Mouse (Mus musculus): ENCODE results near the gene Cachd1.

Cachd1 gene

DNA sequence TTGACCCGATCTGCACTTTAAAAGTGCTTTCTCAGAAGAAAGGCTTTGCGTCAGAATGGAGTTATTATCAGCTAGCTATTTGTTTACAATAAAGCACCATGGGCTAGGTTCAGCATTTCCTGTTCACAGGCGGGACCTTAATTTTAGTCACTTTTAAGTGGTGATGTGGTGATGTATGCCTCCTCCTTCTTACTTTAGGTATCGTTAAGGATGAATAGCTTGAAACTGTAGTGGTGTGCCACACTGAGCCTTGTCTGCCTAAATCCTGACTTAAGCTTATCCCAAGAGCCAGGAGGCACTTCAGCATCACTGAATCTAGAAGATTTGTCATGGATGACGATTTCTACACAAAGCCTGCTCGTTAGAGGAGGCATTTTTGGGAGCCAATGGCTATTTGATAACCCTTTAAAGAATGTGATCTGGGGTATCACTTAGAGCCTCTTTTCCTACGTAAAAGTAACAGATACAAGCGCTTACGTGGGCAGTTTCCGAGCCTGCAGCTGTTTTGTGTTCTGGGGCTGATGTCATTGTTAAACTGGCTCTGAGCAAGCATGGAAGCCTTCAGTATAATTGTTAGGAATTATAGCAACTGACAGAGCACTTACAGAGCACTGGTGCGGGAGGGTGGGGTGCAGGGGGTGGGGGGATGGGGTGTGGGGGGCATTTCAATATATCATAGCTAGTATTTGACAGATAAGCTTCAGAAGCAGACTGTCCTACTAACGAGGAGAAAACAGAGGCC is 89.7 kb downstream of the Cachd1 start:
- DNase-seq (ENCODE audit: low spot score) = no peak

- DNase-seq (ENCODE audit: low spot score) = no peak
These were observed 100.9 kb downstream of the Cachd1 start for GRCm38 (mm10) chr4:100877351-100877750.

DNA sequence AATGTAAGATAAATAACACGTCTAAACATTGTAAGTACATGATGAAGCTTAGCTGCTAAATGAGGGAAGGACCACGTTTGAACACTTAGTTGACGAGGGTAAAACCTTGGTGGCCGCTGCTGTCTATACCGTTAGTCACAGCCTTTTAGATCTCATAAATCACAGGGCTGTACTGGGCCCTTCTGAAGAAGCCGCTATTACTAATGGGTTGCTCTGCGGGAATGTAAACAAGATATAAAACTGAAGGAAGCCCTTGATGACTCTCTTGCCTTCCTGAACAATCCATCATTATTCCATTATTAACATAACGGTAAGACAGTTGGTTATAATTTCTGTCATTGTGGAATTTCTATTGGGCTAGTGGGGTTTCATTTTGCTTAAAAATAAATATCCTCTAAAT is 102.9 kb downstream of the Cachd1 start:
- DNase-seq (ENCODE audit: low spot score) = no peak

GRCm38 (mm10) chr4:100880075-100880474 is 103.6 kb downstream of the Cachd1 start:
- no peak for DNase-seq (ENCODE audit: low spot score)

DNA sequence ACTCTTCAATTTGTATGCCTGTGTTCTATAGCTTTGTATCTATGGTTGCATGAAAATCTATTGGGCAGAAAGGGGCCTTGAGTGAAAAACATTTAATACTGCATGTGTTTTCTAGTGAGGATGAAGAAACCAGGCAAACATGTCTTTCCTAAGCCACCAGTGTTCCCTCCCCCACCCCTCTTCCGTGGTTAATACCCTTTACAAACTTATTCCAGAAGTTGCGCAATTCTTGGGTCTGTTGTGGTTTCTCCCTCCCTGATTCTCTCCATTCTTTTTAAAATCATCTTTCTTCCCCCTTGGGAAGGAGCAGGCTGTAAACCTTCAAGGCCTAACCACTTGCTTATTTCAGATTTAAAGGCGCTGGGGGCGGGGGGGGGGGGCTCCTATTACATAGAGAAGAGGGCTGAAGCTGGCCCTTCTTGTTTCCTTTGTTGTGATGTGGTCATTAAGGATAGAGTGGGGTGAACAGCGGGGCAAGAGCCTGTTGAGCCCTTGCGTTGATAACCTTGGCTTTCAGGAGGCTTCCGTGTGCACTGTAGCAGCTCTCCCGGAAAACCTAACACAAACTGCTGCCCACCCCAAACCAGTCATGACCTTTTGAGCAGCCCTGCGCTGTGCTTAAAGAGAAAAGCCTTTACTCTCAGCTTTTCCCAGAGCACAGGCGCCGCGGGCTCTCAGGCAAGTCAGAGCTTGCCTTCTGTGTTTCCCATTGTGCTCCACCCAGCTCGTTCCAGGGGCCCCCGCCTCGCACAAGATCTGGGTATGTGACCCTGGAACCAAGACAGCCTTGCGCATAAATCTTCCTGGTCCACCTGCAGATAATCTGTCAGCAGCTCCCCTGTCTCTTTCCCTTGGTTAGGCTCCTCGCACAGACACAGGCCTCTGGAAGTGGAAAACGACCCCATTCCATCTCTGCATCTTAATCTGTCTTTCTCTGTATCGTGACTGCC is 109.6 kb downstream of the Cachd1 start:
- DNase-seq (ENCODE audit: low spot score) = no peak

GRCm38 (mm10) chr4:100886743-100887416 is 110.4 kb downstream of the Cachd1 start:
- DNase-seq (ENCODE audit: low spot score) = no peak

- no peak for DNase-seq (ENCODE audit: low spot score)
These were observed 113.9 kb downstream of the Cachd1 start for GRCm38 (mm10) chr4:100890106-100890970.

GRCm38 (mm10) chr4:100893739-100894138 is 117.3 kb downstream of the Cachd1 start:
- no peak for DNase-seq (ENCODE audit: low spot score)

GRCm38 (mm10) chr4:100894142-100894541 is 117.7 kb downstream of the Cachd1 start:
- no peak for DNase-seq (ENCODE audit: low spot score)

DNA sequence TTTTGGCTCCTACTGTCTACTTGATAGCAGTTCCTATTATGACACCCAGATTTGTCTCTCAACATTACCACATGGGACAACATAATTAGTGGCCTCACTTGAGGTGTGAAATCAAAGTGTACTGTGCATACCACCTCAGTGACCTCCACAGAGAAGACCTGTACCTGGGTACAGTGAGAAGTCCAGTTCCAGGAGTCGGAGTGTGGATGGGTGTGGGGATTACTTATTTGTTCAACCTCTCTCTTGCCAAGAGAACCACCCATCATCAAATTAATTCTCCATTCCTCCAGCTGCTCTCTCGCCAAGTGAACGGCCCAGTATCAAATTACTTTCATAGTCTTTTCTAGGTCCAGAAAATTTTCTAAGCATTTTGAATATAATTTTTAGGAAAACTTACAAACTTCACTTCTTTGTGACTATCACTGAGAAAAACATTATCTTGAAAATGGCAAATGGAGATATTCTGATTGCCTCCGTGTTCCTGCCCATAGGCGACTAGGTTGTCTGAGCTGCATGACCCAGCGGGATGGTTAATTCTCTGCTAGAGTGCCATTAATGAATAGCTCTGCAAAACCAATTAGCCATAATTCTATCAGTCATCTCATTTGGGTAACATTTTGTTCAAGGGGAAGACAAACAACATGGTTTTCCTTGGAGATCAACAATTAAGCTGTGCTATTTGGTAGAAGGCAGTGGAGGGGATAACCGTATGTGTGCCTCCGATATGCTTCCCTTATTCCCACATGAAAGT is 120.0 kb downstream of the Cachd1 start:
- no peak for DNase-seq (ENCODE audit: low spot score)

DNA sequence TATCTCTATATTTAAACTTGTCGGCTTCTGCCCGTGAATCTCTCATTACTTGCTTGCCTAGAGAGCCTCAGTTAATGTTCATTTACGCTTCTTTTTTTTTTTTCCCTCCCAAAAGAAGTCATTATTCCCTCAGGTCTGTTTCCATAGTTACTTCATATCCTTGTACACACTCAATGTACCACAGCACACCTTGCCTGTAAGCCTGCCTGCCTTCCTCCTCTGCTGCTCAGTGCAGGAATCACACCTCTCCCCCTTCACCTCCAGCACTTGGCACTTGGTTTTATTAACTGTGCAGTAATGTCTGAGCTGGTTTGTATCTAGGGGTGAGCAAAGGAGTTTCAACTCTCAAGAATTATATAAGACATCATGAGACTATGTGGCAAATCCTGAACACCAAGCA is 121.5 kb downstream of the Cachd1 start:
- no peak for DNase-seq (ENCODE audit: low spot score)

DNA sequence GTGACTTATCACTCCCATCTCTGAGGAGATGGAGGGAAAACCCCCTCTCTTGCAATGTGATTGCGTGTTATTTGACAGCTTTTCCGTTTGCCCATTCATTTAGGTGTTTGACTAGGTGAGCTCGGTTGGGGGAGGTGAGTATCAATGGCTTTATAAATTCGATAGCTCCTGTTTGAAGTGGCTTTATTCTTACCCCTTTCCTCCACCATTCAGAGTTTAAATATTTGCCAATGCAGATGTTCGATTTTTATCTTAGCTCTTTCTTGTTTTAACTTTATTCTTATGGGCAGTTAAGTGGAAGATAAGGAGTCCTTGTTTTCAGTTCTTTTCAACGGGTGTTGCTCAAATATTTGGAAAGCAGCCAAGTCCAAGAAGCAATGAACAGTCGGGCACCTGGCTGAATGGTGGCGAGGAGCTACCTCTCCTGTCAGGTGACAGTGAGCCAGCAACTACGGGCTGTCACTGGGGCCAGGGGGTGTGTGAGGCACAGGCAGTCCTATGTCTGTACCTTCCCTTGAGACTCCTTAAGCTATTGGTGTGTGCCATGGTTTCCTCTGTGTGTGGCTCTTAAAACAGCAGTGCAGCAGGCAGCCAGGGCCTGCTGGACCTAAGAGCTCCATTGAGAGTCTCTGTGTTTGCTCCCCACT is 133.3 kb downstream of the Cachd1 start:
- no peak for DNase-seq (ENCODE audit: low spot score)

DNA sequence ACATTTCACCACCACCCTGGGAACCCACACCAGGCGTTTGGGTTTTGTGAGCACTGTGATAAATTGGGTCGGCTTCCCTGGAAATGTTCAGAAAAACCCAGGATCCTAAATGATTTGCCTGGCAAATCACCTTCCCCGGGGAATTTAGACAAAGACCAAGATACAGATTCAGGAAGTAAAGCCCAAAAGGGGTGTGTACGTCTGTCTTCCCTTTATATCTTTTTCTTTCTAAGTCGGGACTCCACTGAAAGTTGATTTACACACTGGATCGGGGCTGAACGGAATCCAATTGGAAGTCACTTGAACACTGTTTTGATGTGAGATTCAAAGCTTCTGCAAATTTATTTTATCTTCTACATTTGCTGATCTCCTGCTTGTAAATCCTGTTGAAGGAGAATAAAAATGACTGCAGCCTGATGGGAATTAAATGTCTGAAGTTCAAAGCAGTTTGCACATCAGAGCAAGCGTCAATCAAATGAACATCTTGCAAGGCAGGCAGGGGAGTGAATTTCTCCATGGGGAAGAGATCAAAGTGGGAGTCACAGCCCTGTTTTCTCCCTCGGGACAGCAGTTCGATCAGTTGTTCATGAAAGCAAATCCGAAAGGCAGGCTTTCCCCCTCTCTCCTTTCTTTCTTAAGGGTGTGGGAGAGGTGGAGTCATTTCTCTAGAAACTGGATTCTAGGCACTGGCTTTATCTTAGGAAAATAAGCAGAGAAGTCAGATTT is 134.3 kb downstream of the Cachd1 start:
- DNase-seq (ENCODE audit: low spot score) = no peak

DNA sequence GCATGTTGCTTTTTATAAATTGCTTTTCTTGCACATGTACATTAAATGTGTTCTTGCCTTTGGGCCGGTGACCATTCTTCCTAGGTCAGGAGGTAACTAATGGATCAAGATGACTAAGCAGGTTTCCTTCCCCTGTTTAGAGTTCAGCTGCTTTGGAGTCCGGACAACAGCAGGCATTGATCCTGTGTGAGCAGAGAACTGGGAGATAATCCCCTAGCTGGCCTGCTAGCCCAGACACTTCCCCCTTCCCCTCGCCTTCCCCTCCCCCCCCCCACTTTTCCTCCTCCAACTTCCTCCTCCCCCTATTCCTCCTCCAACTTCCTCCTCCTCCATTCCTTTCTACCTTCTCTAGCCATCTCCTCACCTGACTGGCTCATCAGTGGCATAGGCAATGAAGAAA is 135.2 kb downstream of the Cachd1 start:
- no peak for DNase-seq (ENCODE audit: low spot score)

GRCm38 (mm10) chr4:100913666-100914065 is 137.2 kb downstream of the Cachd1 start:
- no peak for DNase-seq (ENCODE audit: low spot score)

GRCm38 (mm10) chr4:100914532-100914931 is 138.1 kb downstream of the Cachd1 start:
- no peak for DNase-seq (ENCODE audit: low spot score)

DNA sequence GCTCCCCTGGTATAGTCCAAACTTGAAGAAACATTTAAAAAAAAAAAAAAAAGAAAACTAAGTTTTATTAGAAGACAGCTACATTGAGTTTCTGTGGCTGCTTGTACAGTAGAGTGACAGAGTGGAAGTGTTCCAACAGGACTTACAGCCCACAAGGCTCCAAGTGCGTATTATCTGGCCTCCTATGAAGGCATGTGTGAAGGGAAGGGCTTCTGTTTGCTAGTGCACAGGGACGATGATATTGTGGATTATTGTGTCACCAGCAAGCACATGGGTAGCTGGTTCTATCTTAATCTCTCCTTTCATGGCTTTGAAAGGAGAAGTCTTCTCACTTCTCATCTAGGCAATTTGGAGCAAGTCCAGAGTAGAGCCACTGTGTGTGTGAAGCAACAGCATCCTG is 138.6 kb downstream of the Cachd1 start:
- DNase-seq (ENCODE audit: low spot score) = no peak

DNA sequence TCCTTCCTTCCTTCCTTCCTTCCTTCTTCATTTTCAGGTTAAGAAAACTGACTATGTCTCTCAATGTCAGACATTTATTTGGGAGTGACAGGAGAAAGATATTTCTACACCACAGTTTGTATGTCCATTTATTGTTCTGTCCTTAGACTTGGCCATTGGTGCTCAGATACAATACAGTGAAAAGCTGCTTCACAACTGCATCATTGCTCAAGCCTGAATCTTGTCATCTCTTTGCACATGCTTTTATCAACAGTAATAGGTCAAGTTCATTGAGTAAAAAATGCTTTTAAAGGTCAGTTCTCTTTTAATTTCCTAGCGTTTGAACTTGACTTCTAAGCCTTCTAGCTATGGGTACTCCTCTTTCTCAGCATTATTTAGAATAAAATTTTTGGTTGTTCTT is 141.0 kb downstream of the Cachd1 start:
- DNase-seq (ENCODE audit: low spot score) = no peak

GRCm38 (mm10) chr4:100920413-100920812 is 143.9 kb downstream of the Cachd1 start:
- DNase-seq (ENCODE audit: low spot score) = no peak

All from c-Kit-positive CD71-positive TER-119-positive erythroid progenitor cells, embryonic 14.5 days (primary cell).